Mouse (Mus musculus): ENCODE data around the gene Myo5c. TPM values are rescaled to one million over a fixed set of nuclear protein-coding genes. Genes with fewer than 3 reads are reported as not detected.

Myo5c gene
- total and polyA plus RNA-seq, 3 experiments: 3.8 to 5.2 (median 4.4) TPM

DNA sequence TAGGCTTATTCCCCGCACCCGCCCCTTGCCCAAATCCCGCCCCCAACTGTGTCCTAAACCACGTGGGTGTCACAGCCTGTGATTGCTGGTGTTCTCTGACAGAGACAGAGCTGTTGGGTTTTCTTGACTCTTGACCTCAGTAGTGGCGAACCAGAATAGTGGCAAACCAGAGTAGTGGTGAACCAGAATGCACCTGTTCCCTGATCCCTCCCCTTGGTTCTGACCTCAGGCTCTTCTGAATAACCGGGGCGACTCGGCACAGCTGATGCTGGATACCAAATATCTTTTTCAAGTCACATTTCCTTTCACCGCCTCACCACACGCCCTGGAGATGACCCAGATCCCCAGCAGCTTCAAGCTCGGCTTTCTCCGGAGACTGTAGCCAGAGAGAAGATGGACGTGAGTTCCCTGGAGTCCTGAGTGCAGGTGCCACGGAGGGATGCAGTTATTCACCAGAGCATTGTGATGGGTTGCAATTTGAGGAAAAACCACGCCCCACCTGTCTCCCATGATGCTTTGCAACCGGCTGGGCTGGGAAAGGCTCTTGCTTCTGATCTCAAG, 72.0 kb downstream of the Myo5c start:
- no peak for DNase-seq (ENCODE audit: extremely low read depth)

DNA sequence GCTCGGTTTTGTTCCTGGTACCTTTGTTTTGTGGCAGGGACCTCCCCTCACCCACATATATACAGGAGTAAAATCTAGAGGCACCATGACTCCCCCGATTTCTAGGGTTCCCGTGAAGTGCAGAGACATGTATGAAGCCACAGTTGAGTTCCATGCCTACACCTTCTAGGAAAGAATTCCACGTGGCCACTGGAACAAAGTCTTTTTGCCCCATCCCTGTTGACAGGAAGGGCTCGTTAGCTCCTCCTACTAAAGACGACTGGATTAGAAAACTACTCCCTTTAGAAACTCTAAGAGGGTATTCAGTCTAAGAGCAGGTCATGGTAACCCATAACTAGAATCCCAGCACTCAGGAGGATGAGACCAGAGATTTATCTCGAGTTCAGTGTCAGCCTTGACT, 72.5 kb downstream of the Myo5c start:
- in situ Hi-C loops (cut with MboI; ENCODE audit: low pct_ligation_motif_present, low pct_unique_long_range_greater_than_20kb, low sequenced_read_pairs) (no loop called here), dilution Hi-C loops (cut with MboI; ENCODE audit: extremely low pct_ligation_motif_present, extremely low pct_unique_long_range_greater_than_20kb, low sequenced_read_pairs) (no loop called here)
- peaks cover 3 to 7% of the 10 kb centered on the region in 2 experiments; a peak in 3 of 4 replicates for H3K4me1 ChIP-seq (ENCODE audit: control insufficient read depth in 1 of 2, insufficient read depth in 2 of 2)
- H3K9ac ChIP-seq (ENCODE audit: insufficient read depth, low read depth): peak overlapping the region; percentile 31; the same call in 1 of the 2 replicates
- H3K36me3 ChIP-seq (replicated peaks in 1 of 2; ENCODE audit: control insufficient read depth in 1 of 2, insufficient read depth in 1 of 2, low read length in 1 of 2): peaks cover 0 to 12% of the 10 kb centered on the region in 2 experiments
- no peak for DNase-seq (ENCODE audit: extremely low read depth)
- peak overlapping the region; percentile 69 for H3K4me2 ChIP-seq (ENCODE audit: insufficient read depth, low read depth, poor library complexity, severe bottlenecking)
- TF ChIP-seq POLR2AphosphoS2 (IDR thresholded peaks at IDR 0.05; ENCODE audit: low read depth, low read length): no peak
- TF ChIP-seq BHLHE40 (IDR thresholded peaks at IDR 0.05; ENCODE audit: low read depth, low read length): no peak
- peak overlapping the region in 2 of 3 experiments; percentile 9 to 43 for H3K4me3 ChIP-seq (replicated peaks in 1 of 3; ENCODE audit: low read depth in 2 of 3, low read length in 2 of 3, poor library complexity in 1 of 3)
- no peaks in the 10 kb centered on the region for H3K9me3 ChIP-seq (replicated peaks; ENCODE audit: low read length)
- no peak overlapping the region for H3K27ac ChIP-seq (ENCODE audit: insufficient read depth, low read depth)
- H3K27me3 ChIP-seq (replicated peaks): no peaks in the 10 kb centered on the region
- no peaks in the 10 kb centered on the region for H3K79me2 ChIP-seq (replicated peaks; ENCODE audit: control insufficient read depth, extremely low read depth, insufficient read depth, poor library complexity, severe bottlenecking)

More for the DNA sequence above, 72.0 kb downstream of the Myo5c start:
- dilution Hi-C loops (cut with MboI; ENCODE audit: extremely low pct_ligation_motif_present, extremely low pct_unique_long_range_greater_than_20kb, low sequenced_read_pairs): no loop called here
- no peak for TF ChIP-seq CTCF (conservative IDR thresholded peaks at IDR 0.05 in 1 of 2, IDR thresholded peaks at IDR 0.05 in 1 of 2; ENCODE audit: low read depth in 2 of 2, low read length in 2 of 2)
- no peak; the same call in 1 of the 2 replicates for TF ChIP-seq MAX (IDR thresholded peaks at IDR 0.05; ENCODE audit: low read length)
- 0 out of 2 replicates have a peak, but pooled peaks have one; percentile 44 for TF ChIP-seq RCOR1 (conservative IDR thresholded peaks at IDR 0.05; ENCODE audit: low read depth, low read length)
- no peak for TF ChIP-seq PAX5 (IDR thresholded peaks at IDR 0.05; ENCODE audit: low read length)
- peak; percentile 71 for TF ChIP-seq POLR2A (IDR thresholded peaks at IDR 0.05; ENCODE audit: low read depth, low read length)
- 0 out of 2 replicates have a peak, but pooled peaks have one; percentile 26 for TF ChIP-seq TBP (conservative IDR thresholded peaks at IDR 0.05; ENCODE audit: low read depth, low read length)
- 0 out of 2 replicates have a peak, but pooled peaks have one; percentile 20 for TF ChIP-seq BHLHE40 (IDR thresholded peaks at IDR 0.05; ENCODE audit: low read depth, low read length)
- TF ChIP-seq SIN3A (IDR thresholded peaks at IDR 0.05; ENCODE audit: low read length): peak; percentile 57
- 0 out of 2 replicates have a peak, but pooled peaks have one; percentile 58 for TF ChIP-seq NELFE (IDR thresholded peaks at IDR 0.05; ENCODE audit: low read depth, low read length)
- TF ChIP-seq HCFC1 (IDR thresholded peaks at IDR 0.05; ENCODE audit: low read depth, low read length): 0 out of 2 replicates have a peak, but pooled peaks have one; percentile 37
- peak; percentile 57; the same call in 1 of the 2 replicates for TF ChIP-seq TCF12 (IDR thresholded peaks at IDR 0.05; ENCODE audit: low read depth, low read length)
- 0 out of 2 replicates have a peak, but pooled peaks have one; percentile 4 for TF ChIP-seq USF2 (conservative IDR thresholded peaks at IDR 0.05; ENCODE audit: low read depth, low read length)
- no peak for TF ChIP-seq ZKSCAN1 (IDR thresholded peaks at IDR 0.05; ENCODE audit: borderline replicate concordance, low read depth, low read length)
- 0 out of 2 replicates have a peak, but pooled peaks have one; percentile 12 for TF ChIP-seq EP300 (IDR thresholded peaks at IDR 0.05; ENCODE audit: low read length)
- in situ Hi-C loops (cut with MboI; ENCODE audit: low pct_ligation_motif_present, low pct_unique_long_range_greater_than_20kb, low sequenced_read_pairs): no loop called here
- H3K27me3 ChIP-seq (replicated peaks): no peaks in the 10 kb centered on the region
- peak overlapping the region; percentile 31; the same call in 1 of the 2 replicates for H3K9ac ChIP-seq (ENCODE audit: insufficient read depth, low read depth)
- H3K4me3 ChIP-seq (replicated peaks in 1 of 3; ENCODE audit: low read depth in 2 of 3, low read length in 2 of 3, poor library complexity in 1 of 3): peak overlapping the region in 2 of 3 experiments; percentile 26 to 43
- no peak overlapping the region for H3K27ac ChIP-seq (ENCODE audit: insufficient read depth, low read depth)
- H3K79me2 ChIP-seq (replicated peaks; ENCODE audit: control insufficient read depth, extremely low read depth, insufficient read depth, poor library complexity, severe bottlenecking): no peaks in the 10 kb centered on the region
- peaks cover 1 to 7% of the 10 kb centered on the region in 2 experiments; a peak in 3 of 4 replicates for H3K4me1 ChIP-seq (ENCODE audit: control insufficient read depth in 1 of 2, insufficient read depth in 2 of 2)
- H3K4me2 ChIP-seq (ENCODE audit: insufficient read depth, low read depth, poor library complexity, severe bottlenecking): peak overlapping the region; percentile 69
- peaks cover 0 to 12% of the 10 kb centered on the region in 2 experiments for H3K36me3 ChIP-seq (replicated peaks in 1 of 2; ENCODE audit: control insufficient read depth in 1 of 2, insufficient read depth in 1 of 2, low read length in 1 of 2)
- H3K9me3 ChIP-seq (replicated peaks; ENCODE audit: low read length): no peaks in the 10 kb centered on the region

Data from CH12.LX (cell line).